Mouse (Mus musculus): ENCODE data around the gene Naif1.

- TF ChIP-seq GATA1 (IDR thresholded peaks at IDR 0.05; ENCODE audit: low read length) (no peak), TAL1 (IDR thresholded peaks at IDR 0.05; ENCODE audit: low read length) (no peak)
These were observed 53.3 kb downstream of the Naif1 start for GRCm38 (mm10) chr2:32503588-32503987.
